Mouse (Mus musculus) embryonic facial prominence, embryonic 11.5 days (tissue): Measurements from ENCODE around the gene Osm. TPM values are rescaled to one million over a fixed set of nuclear protein-coding genes. Genes with fewer than 3 reads are reported as not detected.

Experiments
- ATAC-seq: fragments of 200-750 bp; cut with Nextera tagmentation; replicated peaks from 2 replicates; pipeline ENCODE4 v1.8.0; 2017; ENCODE audit warnings: low read depth; ENCODE audit not compliant: insufficient number of reproducible peaks, low FRiP score, low TSS enrichment
- DNase-seq: peaks from one replicate; pipeline ENCODE4 v3.0.0-alpha.2; 2015; ENCODE audit warnings: low spot score
- H3K27ac ChIP-seq: fragments of 300-500 bp; sonication (generic); replicated peaks from 2 replicates; pipeline ENCODE4 v1.5.1; 2014; ENCODE audit warnings: mild to moderate bottlenecking, low read depth, low read length, control low read depth
- H3K27me3 ChIP-seq: fragments of 300-500 bp; sonication (generic); 2 replicates; pipeline ENCODE4 v1.6.1; 2014; ENCODE audit warnings: mild to moderate bottlenecking, low read length, moderate library complexity, mixed read lengths; ENCODE audit not compliant: control insufficient read depth, insufficient read depth
- H3K36me3 ChIP-seq: fragments of 300-500 bp; sonication (generic); replicated peaks from 2 replicates; pipeline ENCODE4 v1.6.1; 2014; ENCODE audit warnings: low read depth, mild to moderate bottlenecking, low read length, moderate library complexity, mixed read lengths; ENCODE audit not compliant: control insufficient read depth, insufficient read depth
- H3K4me1 ChIP-seq: fragments of 300-500 bp; sonication (generic); 2 replicates; pipeline ENCODE4 v1.6.1; 2014; ENCODE audit warnings: low read length, mixed read lengths; ENCODE audit not compliant: control insufficient read depth, insufficient read depth
- H3K4me2 ChIP-seq: fragments of 300-500 bp; sonication (generic); 2 replicates; pipeline ENCODE4 v1.6.1; 2014; ENCODE audit warnings: low read depth, mild to moderate bottlenecking, control low read depth, low read length, moderate library complexity
- H3K4me3 ChIP-seq: fragments of 300-500 bp; sonication (generic); 2 replicates; pipeline ENCODE4 v1.5.1; 2014; ENCODE audit warnings: low read depth, low read length, control low read depth
- H3K9ac ChIP-seq: fragments of 300-500 bp; sonication (generic); replicated peaks from 2 replicates; pipeline ENCODE4 v1.6.1; 2014; ENCODE audit warnings: mild to moderate bottlenecking, control low read depth, low read length
- H3K9me3 ChIP-seq: fragments of 300-500 bp; sonication (generic); replicated peaks from 2 replicates; pipeline ENCODE4 v1.6.1; 2016; ENCODE audit warnings: mild to moderate bottlenecking, low read length, inconsistent platforms, mixed read lengths; ENCODE audit not compliant: control insufficient read depth
- WGBS: fragments of 180-500 bp; shearing (Covaris S2); extraction: QIAGEN DNeasy Blood & Tissue Kit; methylation state at CpG from one replicate; pipeline ENCODE4 v1.1.7; 2014; 5-methylcytosine and 5-hydroxymethylcytosine counted together
- polyA plus RNA-seq: library from polyadenylated mRNA; unstranded; fragments of >200 nt; fragmentation: Nextera tagmentation; extraction: Ambion mirVana; gene quantifications from 2 replicates; pipeline ENCODE4 v1.2.1, GENCODE M21; 2014

Osm gene
- polyA plus RNA-seq, 1 experiment from 2014 or later = not detected

DNA sequence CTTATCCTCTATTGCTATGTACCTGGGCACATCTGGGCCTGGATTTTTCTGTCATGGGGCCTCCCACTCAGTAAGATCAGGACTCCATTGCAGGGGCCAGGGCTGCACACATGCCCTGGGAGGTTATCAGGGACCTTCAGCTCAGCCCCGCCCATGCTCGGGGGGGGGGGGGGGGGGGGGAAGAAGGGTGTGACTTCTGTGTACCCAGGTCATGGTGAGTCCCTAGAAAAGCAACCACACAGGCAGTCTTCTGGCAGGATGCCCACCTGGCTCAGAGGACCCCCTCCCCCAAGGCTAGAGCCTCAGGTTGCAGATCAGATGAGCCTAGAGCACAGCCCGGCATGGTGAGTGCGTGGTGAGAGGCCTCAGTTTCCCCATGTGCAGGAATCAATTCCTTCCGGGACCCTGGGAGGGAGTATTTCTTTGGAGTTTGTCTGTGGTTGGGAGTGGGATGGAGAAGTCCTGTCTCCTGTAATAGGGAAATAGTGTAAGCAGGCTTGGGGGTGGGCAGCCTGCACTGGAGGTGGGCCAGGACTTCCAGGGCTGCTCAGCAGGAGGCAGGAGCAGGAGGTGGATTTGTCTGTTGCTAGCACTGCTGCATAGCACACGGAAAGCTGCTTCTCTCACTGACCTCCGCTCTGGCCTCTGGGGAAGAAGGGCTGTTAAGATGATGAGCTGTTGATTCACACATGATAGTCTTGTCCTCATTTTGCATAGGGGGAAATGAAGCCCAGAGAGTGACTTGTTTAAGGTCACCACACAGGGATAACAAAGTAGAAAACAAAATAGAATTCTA is 12.6 kb upstream of the Osm start:
- Histone ChIP-seq H3K27me3 (peaks cover 5% of the 10 kb centered on the region; the same call in 1 of the 2 replicates), H3K9me3 (no peaks in the 10 kb centered on the region), H3K27ac (no peak overlapping the region), H3K4me3 (no peak overlapping the region), H3K4me1 (no peaks in the 10 kb centered on the region), H3K9ac (no peak overlapping the region), H3K4me2 (no peak overlapping the region), H3K36me3 (no peaks in the 10 kb centered on the region)
- ATAC-seq = no peak
- DNase-seq = no peak
- 29% methylated on average over 6 of the region's 7 CpGs for WGBS

DNA sequence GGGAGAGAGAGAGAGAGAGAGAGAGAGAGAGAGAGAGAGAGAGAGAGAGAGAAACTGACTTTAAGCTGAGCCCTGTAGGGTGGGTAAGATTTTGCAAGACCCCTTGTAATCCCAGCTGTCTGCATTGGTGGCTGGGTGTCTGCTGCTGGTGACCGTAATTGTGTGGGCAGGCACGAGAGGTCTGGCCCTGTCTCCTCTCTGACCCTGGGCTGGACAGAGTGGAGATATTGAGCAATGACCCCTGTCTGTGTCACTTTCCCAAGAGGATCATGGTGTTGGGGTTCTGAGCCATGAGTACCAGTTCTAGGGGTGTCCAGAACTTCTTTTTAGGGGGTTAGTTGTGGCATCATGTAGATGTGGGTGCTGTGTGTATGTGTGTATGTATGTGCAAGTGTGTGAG is 12.0 kb upstream of the Osm start:
- no peaks in the 10 kb centered on the region for H3K4me1 ChIP-seq
- H3K27me3 ChIP-seq = peaks cover 2% of the 10 kb centered on the region; the same call in 1 of the 2 replicates
- DNase-seq (no peak), ATAC-seq (no peak)
- H3K36me3 ChIP-seq = no peaks in the 10 kb centered on the region
- H3K27ac ChIP-seq = no peak overlapping the region
- H3K9ac ChIP-seq = no peak overlapping the region
- no peaks in the 10 kb centered on the region for H3K9me3 ChIP-seq
- H3K4me2 ChIP-seq = no peak overlapping the region
- H3K4me3 ChIP-seq = no peak overlapping the region
- WGBS = 39% methylated on average over 2 of the region's 2 CpGs

DNA sequence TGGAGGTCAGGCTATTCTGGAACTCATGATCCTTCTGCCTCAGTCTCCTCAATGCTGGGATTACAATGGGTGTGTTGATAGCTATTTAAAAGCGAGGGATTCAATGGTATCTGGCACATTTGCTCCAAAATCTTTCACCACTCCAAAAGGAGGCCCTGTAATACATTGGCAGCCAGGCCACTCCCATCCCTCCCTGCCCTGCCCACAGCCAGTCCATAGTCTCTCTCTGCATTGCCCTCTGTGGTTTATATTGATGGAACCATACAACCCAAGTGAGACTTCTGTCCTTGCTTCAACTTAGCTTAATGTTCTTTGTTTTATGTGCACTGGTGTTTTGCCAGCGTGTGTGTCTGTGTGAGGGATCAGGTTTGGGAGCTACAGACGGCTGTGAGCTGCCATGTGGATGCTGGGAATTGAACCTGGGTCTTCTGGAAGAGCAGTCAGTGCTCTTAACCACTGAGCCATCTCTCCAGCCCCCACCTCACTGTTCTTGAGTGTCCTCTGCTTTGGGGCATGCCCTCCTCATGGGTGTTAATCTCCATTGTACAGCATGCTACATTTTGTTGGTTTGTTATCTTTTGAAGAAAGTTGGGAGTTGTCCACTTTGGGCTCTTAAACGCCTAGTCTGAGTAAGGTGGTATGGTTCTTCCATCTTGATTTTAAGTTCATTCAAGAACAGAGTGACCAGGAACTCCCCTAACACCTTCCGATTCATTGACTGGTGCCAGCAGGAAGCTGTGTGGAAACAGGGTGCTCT is 9.5 kb upstream of the Osm start:
- H3K9me3 ChIP-seq = no peaks in the 10 kb centered on the region
- 76% methylated on average over 5 of the region's 5 CpGs for WGBS
- no peak overlapping the region for H3K4me3 ChIP-seq
- DNase-seq = no peak
- no peak overlapping the region for H3K4me2 ChIP-seq
- H3K36me3 ChIP-seq = no peaks in the 10 kb centered on the region
- no peak overlapping the region for H3K27ac ChIP-seq
- no peak for ATAC-seq
- no peak overlapping the region for H3K9ac ChIP-seq
- H3K27me3 ChIP-seq = no peaks in the 10 kb centered on the region
- H3K4me1 ChIP-seq = no peaks in the 10 kb centered on the region

DNA sequence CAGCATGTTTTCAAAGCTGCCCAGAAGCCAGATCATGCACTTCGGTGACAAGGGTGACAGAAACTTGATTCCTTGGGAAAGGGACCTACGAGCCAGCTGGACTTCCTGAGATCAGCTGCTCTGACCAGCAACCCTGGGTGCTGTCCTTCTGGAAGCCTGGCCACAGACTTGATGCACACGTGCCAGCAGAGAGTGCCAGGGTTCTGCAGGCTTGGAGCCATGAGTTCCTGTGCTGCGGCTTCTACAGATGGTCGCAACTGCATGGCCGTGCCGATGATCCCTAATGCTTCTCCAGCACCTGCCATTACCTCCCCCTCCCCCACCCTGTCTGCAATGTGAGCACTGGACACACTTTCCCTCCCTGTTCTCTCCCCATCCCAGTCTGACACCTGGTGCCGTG is 7.8 kb upstream of the Osm start:
- H3K4me3 ChIP-seq = no peak overlapping the region
- no peak overlapping the region for H3K9ac ChIP-seq
- H3K4me1 ChIP-seq = no peaks in the 10 kb centered on the region
- ATAC-seq (no peak), DNase-seq (no peak)
- 52% methylated on average over 8 of the region's 8 CpGs for WGBS
- no peaks in the 10 kb centered on the region for H3K36me3 ChIP-seq
- no peaks in the 10 kb centered on the region for H3K27me3 ChIP-seq
- no peaks in the 10 kb centered on the region for H3K9me3 ChIP-seq
- H3K27ac ChIP-seq = no peak overlapping the region
- no peak overlapping the region for H3K4me2 ChIP-seq

DNA sequence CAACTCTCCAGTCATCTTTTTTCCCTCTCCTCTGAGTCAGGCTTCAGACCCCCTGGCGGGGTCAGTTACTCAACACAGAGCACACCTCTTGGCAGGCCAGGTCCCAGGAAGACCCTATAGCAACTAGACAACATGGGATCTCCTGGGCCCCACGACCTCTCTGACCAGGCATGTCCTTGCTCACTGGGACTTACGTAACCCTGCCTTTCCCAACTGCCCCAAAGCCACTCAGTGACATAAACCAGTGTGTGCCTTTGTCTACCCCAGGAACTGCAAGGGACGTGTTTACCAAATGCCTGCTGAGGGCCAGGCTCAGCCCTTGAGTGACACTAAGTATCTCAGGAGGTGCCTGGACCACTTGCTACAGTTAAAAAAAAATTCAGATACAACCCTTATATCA is 6.4 kb upstream of the Osm start:
- no peaks in the 10 kb centered on the region for H3K4me1 ChIP-seq
- H3K27me3 ChIP-seq = no peaks in the 10 kb centered on the region
- ATAC-seq (no peak), DNase-seq (no peak)
- no peaks in the 10 kb centered on the region for H3K9me3 ChIP-seq
- WGBS = 64% methylated on average over 4 of the region's 4 CpGs
- H3K4me2 ChIP-seq = no peak overlapping the region
- no peaks in the 10 kb centered on the region for H3K36me3 ChIP-seq
- H3K9ac ChIP-seq = no peak overlapping the region
- no peak overlapping the region for H3K4me3 ChIP-seq
- no peak overlapping the region for H3K27ac ChIP-seq

DNA sequence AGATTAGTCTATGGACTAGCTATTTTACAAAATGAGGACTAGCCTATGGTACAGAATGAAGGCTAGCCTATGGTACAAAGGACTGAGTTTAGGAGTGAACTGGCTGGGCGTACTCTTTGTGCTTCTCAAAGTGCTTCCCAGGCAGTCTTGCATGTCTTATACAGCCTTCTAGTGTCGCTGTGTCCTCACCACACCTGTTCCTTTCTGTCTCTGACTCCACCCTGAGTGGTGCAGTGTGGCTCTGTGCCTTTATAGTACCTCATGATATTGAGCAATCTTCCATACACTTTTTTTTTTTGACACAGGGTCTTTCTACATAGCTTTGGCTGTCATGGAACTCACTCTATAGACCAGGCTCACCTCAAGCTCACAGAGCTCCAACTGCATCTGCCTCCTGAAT is 4.8 kb upstream of the Osm start:
- Histone ChIP-seq H3K27me3 (no peaks in the 10 kb centered on the region), H3K27ac (no peak overlapping the region), H3K36me3 (no peaks in the 10 kb centered on the region), H3K9ac (no peak overlapping the region), H3K4me3 (no peak overlapping the region), H3K4me2 (no peak overlapping the region), H3K4me1 (no peaks in the 10 kb centered on the region), H3K9me3 (no peaks in the 10 kb centered on the region)
- WGBS = 89% methylated on average over 2 of the region's 2 CpGs
- DNase-seq = no peak
- no peak for ATAC-seq

DNA sequence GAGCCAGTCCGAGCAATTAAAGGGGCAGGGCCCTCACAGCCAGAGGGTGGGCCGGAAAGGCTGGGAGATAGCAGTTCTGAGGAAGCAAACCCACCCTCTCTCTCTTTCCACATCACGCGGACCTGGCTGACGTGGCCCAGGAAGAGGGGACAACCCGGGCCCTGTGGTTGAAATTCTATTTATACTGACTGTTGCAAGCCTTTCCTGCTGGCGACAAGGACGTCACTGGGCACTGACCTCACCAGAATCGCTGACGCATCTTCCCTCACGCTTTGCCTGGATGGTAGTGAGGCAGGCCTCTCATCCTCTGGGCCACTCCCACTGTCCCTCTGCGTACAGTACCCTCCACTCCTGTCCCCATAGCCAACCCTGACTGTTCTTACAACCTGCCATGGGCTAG is 3.6 kb upstream of the Osm start:
- Histone ChIP-seq H3K9me3 (no peaks in the 10 kb centered on the region), H3K36me3 (no peaks in the 10 kb centered on the region), H3K27me3 (no peaks in the 10 kb centered on the region), H3K4me1 (no peaks in the 10 kb centered on the region), H3K9ac (no peak overlapping the region), H3K4me2 (no peak overlapping the region), H3K27ac (no peak overlapping the region), H3K4me3 (no peak overlapping the region)
- ATAC-seq (no peak), DNase-seq (no peak)
- 63% methylated on average over 12 of the region's 12 CpGs for WGBS

DNA sequence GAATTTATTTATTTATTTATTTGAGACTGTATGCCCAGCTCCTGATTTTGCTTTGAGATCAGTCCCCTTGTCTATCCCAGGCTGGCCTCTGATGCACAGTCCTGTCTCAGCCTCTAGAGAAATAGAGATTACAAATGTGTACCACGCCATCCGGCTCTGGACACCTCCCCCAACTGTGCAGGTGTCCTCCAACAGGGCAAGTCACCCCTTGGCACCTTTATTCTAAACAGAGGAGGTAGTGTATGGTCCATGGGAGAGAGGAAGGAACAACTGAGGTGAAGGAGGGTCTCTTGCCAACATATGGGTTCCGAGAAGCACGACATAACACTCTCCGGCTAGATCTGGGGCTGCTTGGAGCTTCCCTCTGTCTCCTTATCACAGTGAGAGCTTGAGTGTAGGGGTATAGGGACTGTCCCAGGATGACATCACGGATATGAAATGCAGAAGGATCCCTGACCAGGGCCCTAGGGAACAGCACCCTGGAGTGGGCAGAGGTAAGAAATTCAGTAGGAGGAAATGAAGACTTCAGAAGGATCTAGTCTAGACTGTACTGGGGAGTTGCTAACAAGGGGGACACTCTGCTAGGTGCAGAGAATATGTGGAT is 1.1 kb upstream of the Osm start:
- no peaks in the 10 kb centered on the region for H3K4me1 ChIP-seq
- ATAC-seq (no peak), DNase-seq (no peak)
- H3K27ac ChIP-seq = no peak overlapping the region
- no peaks in the 10 kb centered on the region for H3K27me3 ChIP-seq
- no peak overlapping the region for H3K4me3 ChIP-seq
- 88% methylated on average over 6 of the region's 6 CpGs for whole genome bisulfite sequencing
- no peak overlapping the region for H3K9ac ChIP-seq
- H3K4me2 ChIP-seq = no peak overlapping the region
- H3K36me3 ChIP-seq = no peaks in the 10 kb centered on the region
- H3K9me3 ChIP-seq = no peaks in the 10 kb centered on the region
